Mouse (Mus musculus) intestine, postnatal 0 days (tissue): ENCODE results near the gene Plrg1. TPM values are rescaled to one million over a fixed set of nuclear protein-coding genes. Genes with fewer than 3 reads are reported as not detected.
A peak's percentile ranks its signal among the peaks of the same experiment; 100 is the strongest.

Experiments
- ATAC-seq: fragments of 200-750 bp; cut with Nextera tagmentation; 2 replicates; pipeline ENCODE4 v1.8.0; 2017; ENCODE audit warnings: mild to moderate bottlenecking, moderate TSS enrichment, moderate library complexity
- H3K27ac ChIP-seq: fragments of 300-500 bp; sonication (generic); 2 replicates; pipeline ENCODE4 v1.5.1; 2014; ENCODE audit warnings: mild to moderate bottlenecking, low read depth, low read length, moderate library complexity
- H3K27me3 ChIP-seq: fragments of 300-500 bp; sonication (generic); replicated peaks from 2 replicates; pipeline ENCODE4 v1.6.1; 2014; ENCODE audit warnings: low read length, mixed read lengths; ENCODE audit not compliant: control insufficient read depth, insufficient read depth
- H3K36me3 ChIP-seq: fragments of 300-500 bp; sonication (generic); 2 replicates; pipeline ENCODE4 v1.6.1; 2014; ENCODE audit warnings: mild to moderate bottlenecking, moderate library complexity; ENCODE audit not compliant: control insufficient read depth, insufficient read depth
- H3K4me1 ChIP-seq: fragments of 300-500 bp; sonication (generic); replicated peaks from 2 replicates; pipeline ENCODE4 v1.6.1; 2014; ENCODE audit warnings: antibody characterized with exemption, low read length, mixed read lengths; ENCODE audit not compliant: control insufficient read depth, insufficient read depth
- H3K4me2 ChIP-seq: fragments of 300-500 bp; sonication (generic); replicated peaks from 2 replicates; pipeline ENCODE4 v1.6.1; 2014; ENCODE audit warnings: low read depth, mild to moderate bottlenecking, moderate library complexity
- H3K4me3 ChIP-seq: fragments of 300-500 bp; sonication (generic); 2 replicates; pipeline ENCODE4 v1.5.1; 2014; ENCODE audit warnings: low read depth, low read length
- H3K9ac ChIP-seq: fragments of 300-500 bp; sonication (generic); 2 replicates; pipeline ENCODE4 v1.6.1; 2014; ENCODE audit warnings: mild to moderate bottlenecking, low read depth, low read length
- H3K9me3 ChIP-seq: fragments of 300-500 bp; sonication (generic); 2 replicates; pipeline ENCODE4 v1.6.1; 2016; ENCODE audit warnings: mixed run types; ENCODE audit not compliant: control insufficient read depth
- CTCF ChIP-seq: sonication (generic); IDR thresholded peaks from 2 replicates; pipeline ENCODE4 v1.5.1; 2016; ENCODE audit warnings: low read depth, mild to moderate bottlenecking, control low read depth, antibody characterized with exemption, moderate library complexity
- WGBS: fragments of 180-500 bp; shearing (Covaris S2); extraction: QIAGEN DNeasy Blood & Tissue Kit; methylation state at CpG from one replicate; pipeline ENCODE4 v1.1.7; 2014; 5-methylcytosine and 5-hydroxymethylcytosine counted together
- polyA plus RNA-seq: library from polyadenylated mRNA; unstranded; fragments of >200 nt; fragmentation: Nextera tagmentation; extraction: Ambion mirVana; gene quantifications from 2 replicates; pipeline ENCODE4 v1.2.1, GENCODE M21; 2015

The Plrg1 gene
- polyA plus RNA-seq, 1 experiment from 2014 or later, result 38.0 TPM

DNA sequence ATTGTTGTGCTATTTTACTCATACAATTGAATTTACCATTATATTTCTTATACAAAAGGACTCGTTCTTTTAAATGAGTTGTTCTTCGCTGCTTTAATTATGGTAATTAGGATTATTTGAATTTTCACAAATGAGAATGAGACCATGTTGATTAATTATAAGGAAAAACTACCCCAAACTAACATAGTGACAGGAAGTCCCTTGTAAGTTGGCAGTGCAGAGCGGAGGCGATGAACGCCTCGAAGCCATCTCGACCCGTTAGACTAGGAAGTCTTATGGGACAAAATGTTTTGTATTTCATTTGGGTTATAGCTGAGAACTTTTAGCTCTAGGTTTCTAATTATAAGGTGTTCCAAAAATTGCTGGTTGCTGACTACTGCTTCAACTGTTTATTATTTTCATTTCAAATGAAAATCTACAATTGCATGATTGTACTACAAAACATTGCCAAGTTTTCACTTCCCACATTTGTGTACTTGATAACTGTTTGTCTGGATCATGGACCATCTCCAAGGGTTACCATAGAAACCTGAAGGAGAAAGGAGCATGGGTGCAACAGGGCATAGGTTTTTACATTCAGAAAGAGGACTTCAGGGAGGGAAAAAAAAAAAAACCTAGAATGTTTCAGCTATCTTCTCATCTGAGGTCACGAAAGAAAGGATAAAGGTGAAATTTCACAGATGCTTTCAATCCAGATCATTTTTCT lies 27.6 kb upstream of the Plrg1 start:
- WGBS, result 94% methylated on average over 9 of the region's 9 CpGs
- Histone ChIP-seq H3K9me3 (no peaks in the 10 kb centered on the region), H3K4me1 (no peaks in the 10 kb centered on the region), H3K36me3 (no peaks in the 10 kb centered on the region), H3K27me3 (no peaks in the 10 kb centered on the region), H3K4me3 (no peak overlapping the region), H3K27ac (no peak overlapping the region), H3K4me2 (no peak overlapping the region), H3K9ac (no peak overlapping the region)
- TF ChIP-seq CTCF, result no peak
- ATAC-seq, result no peak

DNA sequence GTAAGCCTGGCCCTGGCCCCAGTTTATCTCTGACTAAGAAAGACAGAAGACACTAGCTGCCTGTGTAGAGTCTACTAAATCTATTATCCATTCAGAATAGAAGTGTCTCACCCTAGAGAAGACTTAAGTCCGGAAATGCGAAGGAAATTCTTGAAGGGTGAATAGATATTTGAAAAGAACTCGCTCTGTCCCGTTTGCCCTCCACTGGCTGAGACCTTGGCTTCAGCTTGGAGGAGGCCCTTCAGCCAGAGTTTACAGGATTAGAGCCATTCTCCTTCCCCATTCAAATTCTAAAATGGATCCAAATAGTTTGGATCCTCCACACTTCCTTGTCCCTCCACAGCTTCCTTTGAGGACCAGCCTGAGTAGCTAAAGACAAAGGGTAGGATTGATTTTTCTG lies 25.0 kb upstream of the Plrg1 start:
- ATAC-seq, result no peak
- no peak for TF ChIP-seq CTCF
- H3K4me3 ChIP-seq, result no peak overlapping the region
- H3K9ac ChIP-seq, result no peak overlapping the region
- H3K36me3 ChIP-seq, result no peaks in the 10 kb centered on the region
- no peaks in the 10 kb centered on the region for H3K4me1 ChIP-seq
- 89% methylated on average over 4 of the region's 4 CpGs for WGBS
- no peaks in the 10 kb centered on the region for H3K27me3 ChIP-seq
- H3K4me2 ChIP-seq, result no peak overlapping the region
- H3K27ac ChIP-seq, result no peak overlapping the region
- H3K9me3 ChIP-seq, result no peaks in the 10 kb centered on the region

DNA sequence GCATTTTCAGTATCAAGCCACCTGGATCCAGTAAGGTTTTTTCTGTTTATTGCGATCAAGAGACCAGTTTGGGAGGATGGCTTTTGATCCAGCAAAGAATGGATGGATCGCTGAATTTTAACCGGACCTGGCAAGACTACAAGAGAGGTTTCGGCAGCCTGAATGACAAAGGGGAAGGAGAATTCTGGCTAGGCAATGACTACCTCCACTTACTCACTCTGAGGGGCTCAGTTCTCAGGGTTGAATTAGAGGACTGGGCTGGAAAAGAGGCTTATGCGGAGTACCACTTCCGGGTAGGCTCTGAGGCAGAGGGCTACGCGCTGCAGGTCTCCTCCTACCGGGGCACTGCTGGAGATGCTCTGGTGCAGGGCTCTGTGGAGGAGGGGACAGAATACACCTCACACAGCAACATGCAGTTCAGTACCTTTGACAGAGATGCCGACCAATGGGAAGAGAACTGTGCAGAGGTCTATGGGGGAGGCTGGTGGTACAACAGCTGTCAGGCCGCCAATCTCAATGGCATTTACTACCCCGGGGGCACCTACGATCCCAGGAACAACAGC lies 22.5 kb upstream of the Plrg1 start:
- Histone ChIP-seq H3K4me2 (no peak overlapping the region), H3K36me3 (no peaks in the 10 kb centered on the region), H3K4me1 (no peaks in the 10 kb centered on the region), H3K9ac (no peak overlapping the region), H3K27ac (no peak overlapping the region), H3K27me3 (no peaks in the 10 kb centered on the region), H3K4me3 (no peak overlapping the region), H3K9me3 (no peaks in the 10 kb centered on the region)
- no peak for TF ChIP-seq CTCF
- 67% methylated on average over 13 of the region's 13 CpGs for WGBS
- ATAC-seq, result no peak

DNA sequence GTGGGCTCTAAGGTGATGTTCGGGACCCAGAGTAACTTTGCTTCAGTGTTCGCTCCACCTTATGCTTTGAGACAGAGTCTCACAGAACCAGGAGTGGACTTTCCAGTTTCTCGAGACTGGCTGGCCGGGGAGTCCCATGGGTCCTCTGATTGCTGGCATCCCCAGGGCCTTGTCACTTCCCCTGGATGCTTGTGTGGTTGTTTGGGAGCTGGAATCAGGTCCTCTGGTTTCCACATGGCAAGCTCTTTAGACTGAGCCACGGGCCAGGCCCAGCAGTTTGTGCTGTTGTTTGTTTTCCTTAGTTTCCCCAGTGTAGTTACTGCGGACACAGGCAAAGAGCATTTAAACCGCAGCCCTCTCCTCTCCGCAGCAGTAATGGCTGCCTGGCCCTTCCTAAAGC lies 21.5 kb upstream of the Plrg1 start:
- no peak overlapping the region for H3K4me2 ChIP-seq
- H3K27me3 ChIP-seq, result no peaks in the 10 kb centered on the region
- 81% methylated on average over 8 of the region's 8 CpGs for WGBS
- H3K9me3 ChIP-seq, result no peaks in the 10 kb centered on the region
- TF ChIP-seq CTCF, result no peak
- no peak overlapping the region for H3K4me3 ChIP-seq
- H3K27ac ChIP-seq, result no peak overlapping the region
- no peaks in the 10 kb centered on the region for H3K4me1 ChIP-seq
- H3K9ac ChIP-seq, result no peak overlapping the region
- ATAC-seq, result no peak
- no peaks in the 10 kb centered on the region for H3K36me3 ChIP-seq

DNA sequence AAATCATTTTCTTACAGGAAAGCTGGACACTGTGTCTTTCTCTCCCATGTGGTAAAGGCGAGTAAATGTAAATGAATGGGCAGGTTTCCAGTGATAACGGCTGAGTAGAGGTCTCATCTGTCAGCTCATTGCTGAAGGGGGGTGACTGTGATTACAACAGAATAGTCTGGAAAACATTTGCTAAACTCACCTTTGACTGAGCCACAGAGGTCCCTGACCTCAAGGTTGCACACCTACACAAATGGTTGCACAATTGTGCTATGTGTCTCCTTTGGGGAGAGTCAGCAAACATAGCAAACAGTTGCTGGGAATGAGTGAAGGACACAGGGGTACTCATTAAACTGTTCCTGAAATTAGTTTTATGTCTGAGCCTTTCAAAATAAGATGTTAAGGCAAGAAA lies 16.5 kb upstream of the Plrg1 start:
- no peaks in the 10 kb centered on the region for H3K36me3 ChIP-seq
- no peak overlapping the region for H3K4me2 ChIP-seq
- H3K4me3 ChIP-seq, result no peak overlapping the region
- H3K27me3 ChIP-seq, result no peaks in the 10 kb centered on the region
- no peak for TF ChIP-seq CTCF
- no peak overlapping the region for H3K9ac ChIP-seq
- H3K4me1 ChIP-seq, result 0 out of 2 replicates have a peak, but pooled peaks cover 3% of the 10 kb centered on the region
- WGBS, result 40% methylated on average over 2 of the region's 2 CpGs
- peak; percentile 71 for ATAC-seq
- no peak overlapping the region for H3K27ac ChIP-seq
- no peaks in the 10 kb centered on the region for H3K9me3 ChIP-seq

DNA sequence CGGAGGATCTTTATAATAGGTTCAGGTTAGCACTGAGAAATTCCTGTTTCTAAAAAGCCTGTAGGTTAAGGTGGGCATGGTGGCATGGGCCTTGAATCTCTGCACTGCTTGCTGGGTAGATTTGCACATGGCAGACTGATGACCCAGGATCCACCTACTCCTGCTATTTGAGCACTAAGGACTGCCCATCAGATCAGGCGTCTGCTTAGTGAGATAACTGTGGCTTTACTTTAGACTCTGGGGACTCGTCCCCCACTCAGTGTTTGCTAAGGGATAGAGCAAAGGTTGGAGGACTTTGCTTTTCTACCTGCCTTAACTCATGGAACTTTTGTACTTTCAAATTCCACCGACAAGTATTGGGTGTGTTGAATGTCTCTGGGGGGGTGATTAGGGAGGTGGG lies 15.7 kb upstream of the Plrg1 start:
- H3K4me3 ChIP-seq, result no peak overlapping the region
- TF ChIP-seq CTCF, result no peak
- H3K9ac ChIP-seq, result no peak overlapping the region
- H3K27me3 ChIP-seq, result no peaks in the 10 kb centered on the region
- H3K4me2 ChIP-seq, result no peak overlapping the region
- 47% methylated on average over 4 of the region's 4 CpGs for WGBS
- no peaks in the 10 kb centered on the region for H3K36me3 ChIP-seq
- 0 out of 2 replicates have a peak, but pooled peaks cover 3% of the 10 kb centered on the region for H3K4me1 ChIP-seq
- ATAC-seq, result peak; percentile 61; the same call in 1 of the 2 replicates
- H3K9me3 ChIP-seq, result no peaks in the 10 kb centered on the region
- H3K27ac ChIP-seq, result no peak overlapping the region
